In the genomic region with DNA sequence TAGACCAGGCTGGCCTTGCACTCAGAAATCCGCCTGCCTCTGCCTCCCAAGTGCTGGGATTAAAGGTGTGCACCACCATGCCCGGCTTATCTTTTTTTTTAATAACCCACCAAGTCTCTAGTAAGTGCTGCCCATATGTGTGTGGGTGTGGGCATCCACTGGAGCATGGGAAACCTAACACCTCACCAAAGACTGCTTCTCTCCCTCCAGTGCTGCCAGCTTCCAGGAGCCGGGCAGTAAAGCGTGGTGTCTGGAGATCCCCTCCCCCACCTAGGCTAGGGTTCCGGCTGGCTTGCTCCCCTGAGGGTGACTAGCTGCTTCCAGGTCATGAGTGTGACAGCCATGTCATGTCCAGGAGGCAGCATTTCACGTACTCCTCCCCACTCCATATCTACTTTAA, we compare ENCODE assay signal across 28 mouse cellular contexts.
"Had no signal": no experiment of that assay in that cellular context is flagged by ENCODE, and none has a peak within 500 bp of the region (broad histone marks: within the 10 kb centered on the region; RNA-seq: fewer than 3 reads in every experiment).

No protein-coding gene starts in this region.

- H3K9me3 ChIP-seq: embryonic facial prominence, embryonic 10.5 days; embryonic facial prominence, embryonic 12.5 days; embryonic facial prominence, embryonic 13.5 days; embryonic facial prominence, embryonic 15.5 days; forebrain, embryonic 10.5 days; forebrain, embryonic 12.5 days; forebrain, embryonic 13.5 days; forebrain, embryonic 15.5 days had no signal

- ATAC-seq: forebrain, embryonic 13.5 days; forebrain, embryonic 14.5 days; forebrain, embryonic 15.5 days; forebrain, embryonic 16.5 days; forebrain, postnatal 0 days had no signal

- DNase-seq: cerebellum, adult 18-20 months; cerebellum, adult 2 months; cerebellum, adult 8-10 months; cerebellum, adult 9-10 months; cerebellum, adult 9-11 months; cerebellum, postnatal 10 days; cerebellum, postnatal 14 days; cerebellum, postnatal 25 days; cerebellum, postnatal 36 days; embryo, embryonic 11 days; forebrain, postnatal 0 days; gastrocnemius, adult 2 months; gastrocnemius, postnatal 10 days; gastrocnemius, postnatal 14 days; gastrocnemius, postnatal 25 days; gastrocnemius, postnatal 36 days; heart, adult 11 months had no signal

- H3K27ac ChIP-seq: embryonic facial prominence, embryonic 10.5 days; embryonic facial prominence, embryonic 12.5 days; embryonic facial prominence, embryonic 13.5 days; embryonic facial prominence, embryonic 15.5 days; forebrain, embryonic 10.5 days; forebrain, embryonic 12.5 days; forebrain, embryonic 13.5 days; forebrain, embryonic 15.5 days; gastrocnemius, adult 2 months had no signal

- H3K4me3 ChIP-seq: embryonic facial prominence, embryonic 10.5 days; embryonic facial prominence, embryonic 12.5 days; embryonic facial prominence, embryonic 13.5 days; embryonic facial prominence, embryonic 15.5 days; erythroblast, embryonic 14.5 days; forebrain, embryonic 10.5 days; forebrain, embryonic 12.5 days; forebrain, embryonic 13.5 days; forebrain, embryonic 15.5 days; gastrocnemius, adult 2 months had no signal

- H3K9ac ChIP-seq: embryonic facial prominence, embryonic 12.5 days; embryonic facial prominence, embryonic 13.5 days; embryonic facial prominence, embryonic 15.5 days; forebrain, embryonic 12.5 days; forebrain, embryonic 13.5 days; forebrain, embryonic 15.5 days; forebrain, postnatal 0 days had no signal

- H3K4me1 ChIP-seq: forebrain, embryonic 12.5 days; forebrain, embryonic 13.5 days; forebrain, embryonic 15.5 days had no signal

- H3K4me2 ChIP-seq: embryonic facial prominence, embryonic 12.5 days; embryonic facial prominence, embryonic 13.5 days; embryonic facial prominence, embryonic 15.5 days; forebrain, embryonic 12.5 days; forebrain, embryonic 13.5 days; forebrain, embryonic 15.5 days had no signal

- H3K27me3 ChIP-seq: embryonic facial prominence, embryonic 12.5 days; embryonic facial prominence, embryonic 13.5 days; embryonic facial prominence, embryonic 15.5 days; forebrain, embryonic 12.5 days; forebrain, embryonic 13.5 days; forebrain, embryonic 15.5 days had no signal
